In genomic region chr1:180382358-180382757, GRCm38 (mm10) we compare ENCODE assay signal across 19 mouse cellular contexts. TPM values are rescaled to one million over a fixed set of nuclear protein-coding genes. Genes with fewer than 3 reads are reported as not detected.
A peak's percentile ranks its signal among the peaks of the same experiment; 100 is the strongest.
DNase-seq lines count a peak whose midpoint lies in the region; ATAC-seq and TF ChIP-seq lines count a peak whose summit lies in the region.
"Had no signal": no experiment of that assay in that cellular context is flagged by ENCODE, and none has a peak within 500 bp of the region (broad histone marks: within the 10 kb centered on the region; RNA-seq: fewer than 3 reads in every experiment).

No protein-coding gene starts in this region.

- 53% methylated on average over 8 of the region's 8 CpGs for WGBS in hindbrain, embryonic 12.5 days
- 33% methylated on average over 8 of the region's 8 CpGs for WGBS in hindbrain, embryonic 13.5 days
- WGBS in heart, postnatal 0 days: 17% methylated on average over 8 of the region's 8 CpGs
- 26% methylated on average over 8 of the region's 8 CpGs for WGBS in midbrain, postnatal 0 days

- H3K36me3 ChIP-seq in hindbrain, embryonic 12.5 days: no peaks in the 10 kb centered on the region
- H3K36me3 ChIP-seq in hindbrain, embryonic 13.5 days: no peaks in the 10 kb centered on the region
- 0 out of 2 replicates have a peak, but pooled peaks cover 3% of the 10 kb centered on the region for H3K36me3 ChIP-seq in heart, postnatal 0 days (replicated peaks; ENCODE audit: control insufficient read depth, insufficient read depth, low read length)
- H3K36me3 ChIP-seq in midbrain, postnatal 0 days (ENCODE audit: insufficient read depth, low read length): no peaks in the 10 kb centered on the region
- H3K36me3 ChIP-seq: hindbrain, embryonic 15.5 days; stomach, embryonic 15.5 days had no signal

- no peak for TF ChIP-seq POLR2A in brain, embryonic 14.5 days (IDR thresholded peaks at IDR 0.05; ENCODE audit: borderline replicate concordance, extremely low read depth, insufficient read depth, insufficient read length, poor library complexity, severe bottlenecking)

- TF ChIP-seq EP300 in heart, postnatal 0 days (IDR thresholded peaks at IDR 0.05; ENCODE audit: low read depth): no peak

- no peaks in the 10 kb centered on the region; the same call in 1 of the 2 replicates for H3K27me3 ChIP-seq in hindbrain, embryonic 12.5 days
- no peaks in the 10 kb centered on the region for H3K27me3 ChIP-seq in hindbrain, embryonic 13.5 days
- no peaks in the 10 kb centered on the region for H3K27me3 ChIP-seq in heart, postnatal 0 days (ENCODE audit: control insufficient read depth, insufficient read depth, low read length)
- no peaks in the 10 kb centered on the region for H3K27me3 ChIP-seq in midbrain, postnatal 0 days (ENCODE audit: insufficient read depth, low read length)
- H3K27me3 ChIP-seq: CH12.LX; hindbrain, embryonic 15.5 days; megakaryocyte, embryonic 14.5 days; stomach, embryonic 15.5 days had no signal

- peak; percentile 36 to 55 for DNase-seq in heart, adult 18-20 months
- DNase-seq in heart, postnatal 25 days (ENCODE audit: low spot score): no peak
- peak; percentile 20 for DNase-seq in brain, embryonic 14.5 days (ENCODE audit: low read depth)
- DNase-seq in heart, postnatal 0 days (ENCODE audit: low spot score): no peak
- no peak for DNase-seq in frontal cortex, adult 2 months (ENCODE audit: extremely low spot score in 1 of 2, low spot score in 1 of 2)
- no peak for DNase-seq in midbrain, postnatal 0 days (ENCODE audit: low spot score)
- DNase-seq: adrenal gland, adult 2 months; kidney, postnatal 36 days; layer of hippocampus, adult 9-11 months; liver, postnatal 0 days; right cerebral cortex, postnatal 25 days had no signal

- H3K4me3 ChIP-seq in hindbrain, embryonic 12.5 days: no peak overlapping the region
- no peak overlapping the region for H3K4me3 ChIP-seq in hindbrain, embryonic 13.5 days
- H3K4me3 ChIP-seq in heart, postnatal 0 days (ENCODE audit: low read depth, low read length): no peak overlapping the region
- H3K4me3 ChIP-seq in midbrain, postnatal 0 days (ENCODE audit: low read depth, low read length): no peak overlapping the region
- H3K4me3 ChIP-seq: hindbrain, embryonic 15.5 days; limb, embryonic 10.5 days; megakaryocyte, embryonic 14.5 days; stomach, embryonic 15.5 days had no signal

- peak overlapping the region; percentile 7; the same call in 1 of the 2 replicates for H3K27ac ChIP-seq in hindbrain, embryonic 12.5 days
- no peak overlapping the region for H3K27ac ChIP-seq in hindbrain, embryonic 13.5 days
- H3K27ac ChIP-seq in heart, postnatal 0 days (ENCODE audit: low read depth): peak overlapping the region; percentile 47
- H3K27ac ChIP-seq in midbrain, postnatal 0 days (ENCODE audit: low read depth, low read length): no peak overlapping the region
- H3K27ac ChIP-seq: hindbrain, embryonic 15.5 days; limb, embryonic 10.5 days; stomach, embryonic 15.5 days had no signal

- no peak overlapping the region for H3K4me2 ChIP-seq in hindbrain, embryonic 12.5 days (replicated peaks)
- no peak overlapping the region for H3K4me2 ChIP-seq in hindbrain, embryonic 13.5 days
- H3K4me2 ChIP-seq in heart, postnatal 0 days (ENCODE audit: low read depth, low read length): no peak overlapping the region
- H3K4me2 ChIP-seq in midbrain, postnatal 0 days (ENCODE audit: low read depth, low read length, poor library complexity, severe bottlenecking): no peak overlapping the region
- H3K4me2 ChIP-seq: hindbrain, embryonic 15.5 days; stomach, embryonic 15.5 days had no signal

- intact Hi-C loops in heart, postnatal 25 days (cut with DNase I): no loop called here

- H3K9me3 ChIP-seq in hindbrain, embryonic 12.5 days (replicated peaks): no peaks in the 10 kb centered on the region
- H3K9me3 ChIP-seq in hindbrain, embryonic 13.5 days: no peaks in the 10 kb centered on the region
- H3K9me3 ChIP-seq in heart, postnatal 0 days (replicated peaks; ENCODE audit: control insufficient read depth, low read length): no peaks in the 10 kb centered on the region
- no peaks in the 10 kb centered on the region for H3K9me3 ChIP-seq in midbrain, postnatal 0 days (ENCODE audit: low read length)
- H3K9me3 ChIP-seq: hindbrain, embryonic 15.5 days; limb, embryonic 10.5 days; megakaryocyte, embryonic 14.5 days; stomach, embryonic 15.5 days had no signal

- ATAC-seq in hindbrain, embryonic 12.5 days (ENCODE audit: low FRiP score): no peak
- no peak for ATAC-seq in hindbrain, embryonic 13.5 days (ENCODE audit: low FRiP score)
- no peak for ATAC-seq in heart, postnatal 0 days (ENCODE audit: insufficient read depth, low read depth)
- no peak for ATAC-seq in midbrain, postnatal 0 days (ENCODE audit: low FRiP score)
- ATAC-seq: intestine, embryonic 16.5 days; liver, postnatal 0 days had no signal

- no peak overlapping the region for H3K9ac ChIP-seq in hindbrain, embryonic 12.5 days
- no peak overlapping the region for H3K9ac ChIP-seq in hindbrain, embryonic 13.5 days
- peak overlapping the region; percentile 0; the same call in 1 of the 2 replicates for H3K9ac ChIP-seq in heart, postnatal 0 days (replicated peaks; ENCODE audit: low read depth, low read length)
- H3K9ac ChIP-seq in midbrain, postnatal 0 days (replicated peaks; ENCODE audit: low read length, poor library complexity, severe bottlenecking): no peak overlapping the region
- H3K9ac ChIP-seq: hindbrain, embryonic 15.5 days; liver, postnatal 0 days; stomach, embryonic 15.5 days had no signal

- H3K4me1 ChIP-seq in hindbrain, embryonic 12.5 days: peaks cover 7% of the 10 kb centered on the region
- H3K4me1 ChIP-seq in hindbrain, embryonic 13.5 days (replicated peaks): peaks cover 15% of the 10 kb centered on the region
- H3K4me1 ChIP-seq in heart, postnatal 0 days (ENCODE audit: control insufficient read depth, insufficient read depth): peaks cover 34% of the 10 kb centered on the region
- no peaks in the 10 kb centered on the region for H3K4me1 ChIP-seq in midbrain, postnatal 0 days (ENCODE audit: insufficient read depth, low read length)

- no peak for TF ChIP-seq CTCF in brain, embryonic 14.5 days (IDR thresholded peaks at IDR 0.05; ENCODE audit: borderline replicate concordance, extremely low read depth, insufficient read depth, insufficient read length)
- no peak for TF ChIP-seq CTCF in heart, postnatal 0 days (IDR thresholded peaks at IDR 0.05; ENCODE audit: low read depth)
- TF ChIP-seq CTCF in midbrain, postnatal 0 days (IDR thresholded peaks at IDR 0.05): no peak

RNA-seq across cellular contexts. Expression of gene Itpkb, which starts 52.1 kb away (rescaled TPM):
- total RNA-seq in heart, adult 18-20 months (2021): 10 to 100 TPM; 36.7 to 51.5 TPM
- total RNA-seq in heart, postnatal 25 days (2021): 10 to 100 TPM; 56.1 to 63.6 TPM
- polyA plus RNA-seq in hindbrain, embryonic 12.5 days (2016; fragmentation: Nextera tagmentation; extraction: Ambion mirVana): 7.7 and 8.3 TPM in 2 replicates
- polyA plus RNA-seq in hindbrain, embryonic 13.5 days (2015; fragmentation: Nextera tagmentation; extraction: Ambion mirVana): 2.6 and 3.4 TPM in 2 replicates
- 3.0 and 6.3 TPM in 2 replicates for polyA plus RNA-seq in brain, embryonic 14.5 days (2012; rRNA removed)
- 21.7 and 24.9 TPM in 2 replicates for total RNA-seq in heart, postnatal 0 days (2014; rRNA removed; ENCODE audit: low replicate concordance)
- 5.1 and 5.4 TPM in 2 replicates for polyA plus RNA-seq in heart, postnatal 0 days (2015; fragmentation: Nextera tagmentation; extraction: Ambion mirVana)
- polyA plus RNA-seq in frontal cortex, adult 2 months (2012; rRNA removed): 8.9 and 9.2 TPM in 2 replicates
- total RNA-seq in midbrain, postnatal 0 days (2014; rRNA removed): 12.2 and 13.9 TPM in 2 replicates
- polyA plus RNA-seq in midbrain, postnatal 0 days (2015; fragmentation: Nextera tagmentation; extraction: Ambion mirVana): 2.0 and 2.2 TPM in 2 replicates

Comparison
In these comparisons a context has a peak if more than half of its experiments do, and no peak if none do; other contexts are left out.
1. DNase-seq: peak in heart, adult 18-20 months (2 of 2) and brain, embryonic 14.5 days (single experiment); none in heart, postnatal 25 days (single experiment), heart, postnatal 0 days (single experiment), frontal cortex, adult 2 months (0 of 2) and midbrain, postnatal 0 days (single experiment).
2. H3K27ac ChIP-seq: peak in hindbrain, embryonic 12.5 days (single experiment) and heart, postnatal 0 days (single experiment); none in hindbrain, embryonic 13.5 days (single experiment) and midbrain, postnatal 0 days (single experiment).